Mouse (Mus musculus) hindbrain, embryonic 13.5 days (tissue): ENCODE measurements at regions not wholly inside any gene's neighbourhood (a gene's known extent, or its start where the extent isn't known, plus 50 kb on each side); places are given as distances from the start of the nearest gene placed in this dataset.

Experiments
- ATAC-seq: fragments of 200-750 bp; cut with Nextera tagmentation; 2 replicates; pipeline ENCODE4 v1.8.0; 2017; ENCODE audit warnings: moderate TSS enrichment; ENCODE audit not compliant: low FRiP score
- H3K27ac ChIP-seq: fragments of 300-500 bp; sonication (generic); 2 replicates; pipeline ENCODE4 v1.5.1; 2015; ENCODE audit warnings: inconsistent platforms, mild to moderate bottlenecking, moderate library complexity
- H3K27me3 ChIP-seq: fragments of 300-500 bp; sonication (generic); 2 replicates; pipeline ENCODE4 v1.6.1; 2015; ENCODE audit warnings: mild to moderate bottlenecking, inconsistent platforms
- H3K36me3 ChIP-seq: fragments of 300-500 bp; sonication (generic); 2 replicates; pipeline ENCODE4 v1.6.1; 2015; ENCODE audit warnings: mild to moderate bottlenecking, inconsistent platforms
- H3K4me1 ChIP-seq: fragments of 300-500 bp; sonication (generic); replicated peaks from 2 replicates; pipeline ENCODE4 v1.6.1; 2015; ENCODE audit warnings: inconsistent platforms
- H3K4me2 ChIP-seq: fragments of 300-500 bp; sonication (generic); 2 replicates; pipeline ENCODE4 v1.6.1; 2015; ENCODE audit warnings: inconsistent platforms, mild to moderate bottlenecking, moderate library complexity
- H3K4me3 ChIP-seq: fragments of 300-500 bp; sonication (generic); 2 replicates; pipeline ENCODE4 v1.5.1; 2015; ENCODE audit warnings: mild to moderate bottlenecking, inconsistent platforms
- H3K9ac ChIP-seq: fragments of 300-500 bp; sonication (generic); 2 replicates; pipeline ENCODE4 v1.6.1; 2015; ENCODE audit warnings: mild to moderate bottlenecking, inconsistent platforms
- H3K9me3 ChIP-seq: fragments of 300-500 bp; sonication (generic); 2 replicates; pipeline ENCODE4 v1.6.1; 2016; ENCODE audit warnings: inconsistent platforms
- WGBS: fragments of 180-500 bp; shearing (Covaris S2); methylation state at CpG from one replicate; pipeline ENCODE4 v1.1.7; 2015; 5-methylcytosine and 5-hydroxymethylcytosine counted together

DNA sequence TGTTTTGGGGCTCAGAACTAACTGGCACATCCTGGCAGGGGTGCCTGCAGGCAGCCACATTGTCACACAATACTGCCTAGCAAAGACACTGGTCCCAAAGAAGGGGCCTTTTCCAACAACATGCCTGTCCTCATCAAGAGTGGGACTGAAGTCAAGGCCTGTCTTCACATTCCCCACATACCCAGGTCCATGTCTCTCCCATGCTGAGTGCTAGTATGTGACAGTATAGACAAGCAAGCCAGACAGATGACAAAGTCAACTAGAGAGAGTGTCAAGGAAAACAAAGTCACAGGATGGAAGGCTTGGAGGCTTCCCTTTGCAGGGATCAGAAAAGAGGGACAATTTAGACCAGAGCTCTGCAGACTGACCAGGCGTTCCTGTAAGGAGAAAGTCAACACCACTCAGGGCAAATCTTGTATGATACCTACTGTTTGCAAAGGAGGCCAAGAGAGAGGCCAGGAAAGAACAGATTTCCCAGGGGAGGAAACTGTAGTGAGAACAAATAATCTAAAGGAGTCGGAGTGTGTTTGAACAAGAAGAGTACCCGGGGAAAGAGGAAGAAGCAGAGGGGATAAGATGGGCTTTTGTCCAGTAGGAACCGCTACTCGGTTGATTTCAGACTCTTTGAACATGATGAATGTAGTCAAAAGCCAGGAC is 83.2 kb upstream of the Rbms1 start:
- H3K4me2 ChIP-seq = no peak overlapping the region
- no peaks in the 10 kb centered on the region for H3K27me3 ChIP-seq
- H3K4me3 ChIP-seq = no peak overlapping the region
- no peak overlapping the region for H3K27ac ChIP-seq
- no peaks in the 10 kb centered on the region for H3K4me1 ChIP-seq
- WGBS = 80% methylated on average over 5 of the region's 5 CpGs
- no peaks in the 10 kb centered on the region for H3K9me3 ChIP-seq
- no peak for ATAC-seq
- no peak overlapping the region for H3K9ac ChIP-seq
- no peaks in the 10 kb centered on the region for H3K36me3 ChIP-seq

DNA sequence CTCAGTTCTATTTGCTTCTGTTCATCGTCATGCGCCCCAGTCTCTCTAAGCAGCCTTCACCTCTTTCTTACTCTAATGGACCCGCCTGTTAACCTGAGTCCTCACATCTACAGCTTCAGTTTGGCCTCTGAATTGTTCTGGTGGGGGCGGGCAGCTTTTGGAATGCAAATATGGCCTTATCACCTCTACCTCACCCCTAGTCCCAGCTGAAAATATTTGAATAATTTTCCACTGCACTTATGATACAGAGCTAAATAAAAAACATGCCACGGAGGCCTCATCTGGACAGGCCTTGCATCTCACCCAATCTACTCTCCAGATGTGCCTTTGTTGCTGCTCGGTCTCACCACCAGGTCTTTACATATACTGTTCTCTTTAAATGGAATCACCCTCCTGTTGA is 82.5 kb upstream of the Rbms1 start:
- Histone ChIP-seq H3K27me3 (no peaks in the 10 kb centered on the region), H3K36me3 (no peaks in the 10 kb centered on the region), H3K4me2 (no peak overlapping the region), H3K4me3 (no peak overlapping the region), H3K9me3 (no peaks in the 10 kb centered on the region), H3K27ac (no peak overlapping the region), H3K9ac (no peak overlapping the region), H3K4me1 (no peaks in the 10 kb centered on the region)
- ATAC-seq = no peak
- 85% methylated on average over 6 of the region's 6 CpGs for WGBS

DNA sequence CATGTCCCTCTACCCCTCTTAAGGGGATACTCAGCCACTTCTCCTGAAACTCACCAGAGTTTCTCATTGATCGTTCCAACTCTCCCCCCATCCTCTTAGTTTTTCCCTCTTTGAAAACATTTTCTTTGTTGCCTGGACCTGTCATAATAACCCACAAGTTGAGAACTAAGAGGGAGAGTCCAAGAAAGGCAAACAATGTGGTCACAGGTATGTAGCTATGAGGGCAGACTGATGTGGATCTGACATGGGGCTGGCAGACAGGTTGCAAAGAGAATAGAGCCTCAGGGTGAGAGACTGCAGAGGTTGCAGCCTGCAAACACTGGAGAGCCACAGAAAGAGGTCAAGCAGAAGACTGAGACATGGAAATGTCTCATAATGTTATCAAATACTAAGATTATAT is 69.9 kb upstream of the Rbms1 start:
- Histone ChIP-seq H3K9ac (no peak overlapping the region), H3K4me3 (no peak overlapping the region), H3K9me3 (no peaks in the 10 kb centered on the region), H3K27me3 (no peaks in the 10 kb centered on the region), H3K4me2 (no peak overlapping the region), H3K36me3 (no peaks in the 10 kb centered on the region), H3K4me1 (no peaks in the 10 kb centered on the region), H3K27ac (no peak overlapping the region)
- ATAC-seq = no peak
- 94% methylated on average over 1 of the region's 1 CpGs for WGBS

DNA sequence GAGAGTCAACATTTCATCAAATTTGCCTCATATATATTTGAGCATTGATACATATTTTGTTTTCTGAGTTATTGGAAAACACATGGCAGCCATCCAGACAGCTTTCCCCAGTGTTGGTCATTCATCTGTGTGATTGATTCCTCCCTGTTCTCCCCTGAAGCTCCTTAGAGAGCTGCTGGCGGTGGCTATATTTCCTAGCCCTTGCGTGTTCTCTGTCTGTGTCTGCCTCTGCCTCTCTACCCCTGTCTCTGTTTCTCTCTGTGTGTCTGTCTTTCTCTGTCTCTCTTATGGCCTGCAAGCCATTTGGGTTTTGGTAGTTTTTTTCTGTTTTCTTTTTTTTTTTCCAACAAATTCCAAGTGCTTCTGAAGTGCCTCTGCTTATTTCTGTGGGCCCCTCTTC is 66.7 kb upstream of the Rbms1 start:
- ATAC-seq = no peak
- Histone ChIP-seq H3K27me3 (no peaks in the 10 kb centered on the region), H3K4me3 (no peak overlapping the region), H3K9me3 (no peaks in the 10 kb centered on the region), H3K27ac (no peak overlapping the region), H3K4me1 (no peaks in the 10 kb centered on the region), H3K36me3 (no peaks in the 10 kb centered on the region), H3K9ac (no peak overlapping the region), H3K4me2 (no peak overlapping the region)
- WGBS = 53% methylated on average over 2 of the region's 2 CpGs

DNA sequence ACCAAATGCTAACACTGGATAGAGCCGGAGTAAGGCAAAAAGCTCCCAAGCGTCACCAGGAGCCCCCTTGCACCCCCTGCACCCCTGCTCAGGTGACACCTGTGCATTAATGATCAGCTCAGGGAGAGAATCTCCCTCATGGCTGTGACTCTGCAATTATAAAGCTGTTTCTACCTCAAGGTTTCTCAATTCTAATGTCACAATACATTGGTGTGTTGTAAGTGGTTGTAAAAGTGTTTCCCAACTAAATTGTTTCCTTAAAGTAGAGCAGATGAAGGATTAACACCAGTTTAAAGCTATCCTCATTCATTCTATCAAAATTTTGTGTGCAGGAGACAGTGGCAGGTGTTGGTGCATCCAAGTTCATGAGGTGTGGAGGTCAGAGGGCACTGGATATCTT is 65.6 kb upstream of the Rbms1 start:
- H3K36me3 ChIP-seq = no peaks in the 10 kb centered on the region
- H3K9me3 ChIP-seq = no peaks in the 10 kb centered on the region
- H3K9ac ChIP-seq = no peak overlapping the region
- WGBS = 84% methylated on average over 2 of the region's 2 CpGs
- no peak for ATAC-seq
- H3K27me3 ChIP-seq = no peaks in the 10 kb centered on the region
- no peak overlapping the region for H3K4me2 ChIP-seq
- no peak overlapping the region for H3K27ac ChIP-seq
- no peaks in the 10 kb centered on the region for H3K4me1 ChIP-seq
- no peak overlapping the region for H3K4me3 ChIP-seq

DNA sequence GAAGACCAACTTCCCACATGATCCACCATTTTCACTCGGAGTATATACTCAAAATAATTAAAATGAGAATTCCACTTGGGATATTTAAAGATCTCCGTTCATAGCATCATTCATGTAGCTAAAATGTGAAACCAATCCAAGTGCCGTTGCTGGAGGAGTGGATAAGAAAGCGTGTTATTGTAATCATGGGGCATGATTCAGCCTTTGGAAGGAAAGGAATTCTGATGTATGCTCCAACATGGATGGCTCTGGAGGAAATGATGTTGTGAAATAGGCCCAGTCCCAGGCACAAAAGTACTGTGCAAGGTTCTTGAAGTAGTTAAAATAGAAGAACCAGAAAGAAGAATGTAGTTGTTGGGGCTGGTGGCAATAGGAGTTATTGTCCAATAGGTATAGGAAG is 64.7 kb upstream of the Rbms1 start:
- Histone ChIP-seq H3K27me3 (no peaks in the 10 kb centered on the region), H3K4me1 (no peaks in the 10 kb centered on the region), H3K4me3 (no peak overlapping the region), H3K9me3 (no peaks in the 10 kb centered on the region), H3K36me3 (no peaks in the 10 kb centered on the region), H3K27ac (no peak overlapping the region), H3K4me2 (no peak overlapping the region), H3K9ac (no peak overlapping the region)
- WGBS = 94% methylated on average over 4 of the region's 4 CpGs
- no peak for ATAC-seq

DNA sequence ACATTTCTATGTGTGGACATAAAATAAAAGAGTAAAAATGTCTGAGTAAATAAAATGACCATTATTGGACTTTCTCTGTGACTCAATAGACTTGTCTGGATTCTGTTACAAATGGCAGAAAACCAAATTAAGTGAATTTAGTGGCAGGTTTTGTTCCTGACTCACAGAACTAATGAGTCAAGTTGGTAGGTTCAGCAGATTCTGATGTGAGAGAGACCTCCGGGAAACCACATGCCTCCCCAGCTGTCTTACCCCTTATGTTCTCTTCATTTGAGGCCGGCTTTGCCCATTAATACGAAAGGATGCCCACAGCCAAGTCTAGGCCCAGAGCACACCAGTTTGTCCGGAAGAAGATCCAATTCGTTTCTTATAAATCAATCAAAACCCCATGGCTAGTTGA is 59.4 kb upstream of the Rbms1 start:
- no peak overlapping the region for H3K4me2 ChIP-seq
- H3K27me3 ChIP-seq = no peaks in the 10 kb centered on the region
- H3K4me1 ChIP-seq = no peaks in the 10 kb centered on the region
- no peak for ATAC-seq
- H3K27ac ChIP-seq = no peak overlapping the region
- H3K4me3 ChIP-seq = no peak overlapping the region
- H3K9ac ChIP-seq = no peak overlapping the region
- no peaks in the 10 kb centered on the region for H3K36me3 ChIP-seq
- 0 out of 2 replicates have a peak, but pooled peaks cover 4% of the 10 kb centered on the region for H3K9me3 ChIP-seq
- WGBS = 93% methylated on average over 5 of the region's 5 CpGs

DNA sequence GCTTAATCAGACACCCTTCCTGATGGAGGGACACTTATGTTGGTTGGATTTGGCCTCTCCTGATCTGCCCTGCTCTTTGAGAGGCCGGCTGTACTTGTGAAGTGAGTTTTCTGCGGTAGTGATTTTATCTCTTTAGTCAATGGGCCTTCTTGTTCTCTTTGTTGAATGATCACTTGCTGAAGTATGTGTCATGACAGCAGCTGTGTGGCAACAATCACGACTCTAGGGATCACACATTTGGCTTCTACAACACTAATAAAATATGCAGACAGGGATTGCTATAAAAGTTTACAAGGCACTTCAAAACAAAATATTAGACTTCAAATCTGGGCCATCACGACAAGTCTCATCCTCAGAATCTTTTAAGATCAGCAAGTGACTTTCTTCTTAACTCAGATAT is 57.8 kb upstream of the Rbms1 start:
- 0 out of 2 replicates have a peak, but pooled peaks cover 4% of the 10 kb centered on the region for H3K9me3 ChIP-seq
- no peak overlapping the region for H3K9ac ChIP-seq
- H3K36me3 ChIP-seq = no peaks in the 10 kb centered on the region
- no peaks in the 10 kb centered on the region for H3K4me1 ChIP-seq
- ATAC-seq = no peak
- no peak overlapping the region for H3K27ac ChIP-seq
- no peak overlapping the region for H3K4me3 ChIP-seq
- WGBS = 82% methylated on average over 4 of the region's 4 CpGs
- no peak overlapping the region for H3K4me2 ChIP-seq
- H3K27me3 ChIP-seq = no peaks in the 10 kb centered on the region

DNA sequence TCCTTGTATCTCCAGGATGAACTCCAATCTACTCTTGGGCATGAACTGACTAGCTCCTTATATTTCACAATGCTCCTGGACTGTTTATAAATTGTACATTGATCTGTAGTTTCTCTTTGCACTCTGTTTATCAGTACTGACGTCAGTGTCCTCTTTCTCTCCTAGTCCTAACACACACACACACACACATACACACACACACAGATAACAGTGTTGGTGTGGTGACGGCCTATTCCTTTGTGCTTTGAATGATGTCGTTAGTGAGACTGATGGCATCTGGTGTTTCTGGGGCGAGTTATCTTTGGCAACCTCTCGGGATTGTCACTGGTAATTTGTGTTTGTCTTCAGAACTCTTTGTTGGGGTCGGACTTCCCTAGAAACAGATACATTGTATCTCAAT is 50.0 kb upstream of the Rbms1 start:
- no peak for ATAC-seq
- Histone ChIP-seq H3K4me1 (peaks cover 12% of the 10 kb centered on the region), H3K9me3 (no peaks in the 10 kb centered on the region), H3K9ac (no peak overlapping the region), H3K4me2 (no peak overlapping the region), H3K4me3 (no peak overlapping the region), H3K27me3 (no peaks in the 10 kb centered on the region), H3K27ac (no peak overlapping the region), H3K36me3 (no peaks in the 10 kb centered on the region)
- 31% methylated on average over 6 of the region's 6 CpGs for WGBS
